Mouse (Mus musculus) ES-E14 (cell line): Measurements from ENCODE around the gene Ciart. TPM values are rescaled to one million over a fixed set of nuclear protein-coding genes. Genes with fewer than 3 reads are reported as not detected.

ENCODE experiments used
- DNase-seq: peaks from one replicate; pipeline ENCODE4 v3.0.0-alpha.2; 2013; ENCODE audit warnings: low read depth, low spot score
- H3K27ac ChIP-seq: 2 replicates; pipeline ENCODE4 v1.5.1; 2012; ENCODE audit warnings: low read depth, mild to moderate bottlenecking, low read length, moderate library complexity, mixed read lengths; ENCODE audit not compliant: poor library complexity, insufficient read depth, severe bottlenecking
- H3K36me3 ChIP-seq: 2 replicates; pipeline ENCODE4 v1.6.1; 2012; ENCODE audit warnings: mild to moderate bottlenecking, low read length, moderate library complexity, mixed read lengths; ENCODE audit not compliant: control insufficient read depth, poor library complexity, insufficient read depth, severe bottlenecking
- H3K4me1 ChIP-seq, 2 experiments: fragments of 150-350 bp in 1 of 2; sonication (generic) in 1 of 2; 2 replicates each; pipeline ENCODE4 v1.6.1; 2012; ENCODE audit warnings: low read length in 2 of 2, mild to moderate bottlenecking in 1 of 2, mixed read lengths in 1 of 2; ENCODE audit not compliant: control insufficient read depth in 2 of 2, insufficient read depth in 2 of 2, poor library complexity in 1 of 2
- H3K4me3 ChIP-seq, 2 experiments: fragments of 150-350 bp in 1 of 2; sonication (generic) in 1 of 2; 2 replicates each; pipeline ENCODE4 v1.5.1; 2012; ENCODE audit warnings: low read length in 2 of 2, low read depth in 1 of 2, mild to moderate bottlenecking in 1 of 2, mixed read lengths in 1 of 2; ENCODE audit not compliant: insufficient read depth in 1 of 2, poor library complexity in 1 of 2, severe bottlenecking in 1 of 2
- H3K9ac ChIP-seq: 2 replicates; pipeline ENCODE4 v1.6.1; 2012; ENCODE audit warnings: low read depth, mild to moderate bottlenecking, low read length, mixed read lengths; ENCODE audit not compliant: poor library complexity, insufficient read depth, severe bottlenecking
- H3K9me3 ChIP-seq: fragments of 150-350 bp; sonication (generic); 2 replicates; pipeline ENCODE4 v1.6.1; 2012; ENCODE audit warnings: low read depth, mild to moderate bottlenecking, low read length; ENCODE audit not compliant: control insufficient read depth, insufficient read depth
- CHD2 ChIP-seq: IDR thresholded peaks from 2 replicates; pipeline ENCODE4 v1.6.1; 2014; ENCODE audit warnings: mild to moderate bottlenecking, low read depth, low read length, inconsistent platforms
- HCFC1 ChIP-seq: IDR thresholded peaks from 2 replicates; pipeline ENCODE4 v1.6.1; 2012; ENCODE audit warnings: low read length, inconsistent platforms, borderline replicate concordance; ENCODE audit not compliant: insufficient read depth
- MAFK ChIP-seq: IDR thresholded peaks from 2 replicates; pipeline ENCODE4 v1.6.1; 2014; ENCODE audit warnings: mild to moderate bottlenecking, low read depth, low read length, inconsistent platforms; ENCODE audit not compliant: insufficient read depth
- ZC3H11A ChIP-seq: IDR thresholded peaks from 2 replicates; pipeline ENCODE4 v1.6.1; 2012; ENCODE audit warnings: low read depth, mild to moderate bottlenecking, inconsistent platforms, low read length, borderline replicate concordance
- ZNF384 ChIP-seq: IDR thresholded peaks from 2 replicates; pipeline ENCODE4 v1.6.1; 2012; ENCODE audit warnings: low read depth, low read length, inconsistent platforms
- in situ Hi-C, 2 experiments: fragments of 600-800 bp; cut with MboI; formaldehyde crosslinking; loops; one replicate each; pipeline ENCODE4 v1.15.1; 2025; ENCODE audit warnings: low sequenced_read_pairs in 2 of 2, inconsistent platforms in 1 of 2; ENCODE audit not compliant: unreplicated experiment in 2 of 2
- total RNA-seq: library from RNA; depleted of rRNA; stranded (reverse); fragments of 300-350 nt; gene quantifications from 2 replicates; pipeline ENCODE4 v1.2.3, GENCODE M21; 2012

Ciart gene
- total RNA-seq, 1 experiment: 8.6 TPM

DNA sequence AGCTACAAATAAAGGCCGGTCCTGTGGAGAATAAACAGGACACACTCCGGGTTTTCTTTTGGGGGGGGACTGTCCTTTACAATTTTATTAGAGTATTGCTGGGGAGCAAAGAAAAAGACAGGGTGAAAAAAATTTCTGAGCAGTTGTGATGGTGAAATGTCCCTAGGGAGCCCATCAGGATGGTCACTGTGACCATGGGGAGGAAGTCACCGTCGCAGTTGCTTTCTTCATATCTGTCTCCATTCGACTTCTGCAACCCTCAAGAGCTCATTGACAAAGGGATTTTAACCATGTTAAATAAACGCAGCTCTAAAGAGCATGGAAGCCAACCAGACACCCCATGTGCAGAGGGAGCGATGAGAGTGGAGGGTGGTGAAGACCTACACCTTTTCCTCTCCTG, 34.7 kb upstream of the Ciart start:
- in situ Hi-C loops: no loop called here
- Histone ChIP-seq H3K36me3 (no peaks in the 10 kb centered on the region), H3K9me3 (no peaks in the 10 kb centered on the region), H3K4me1 (peaks cover 1 to 2% of the 10 kb centered on the region in 2 experiments; a peak in 1 of 4 replicates), H3K9ac (no peak overlapping the region), H3K4me3 (no peak overlapping the region), H3K27ac (no peak overlapping the region)
- DNase-seq: no peak
- TF ChIP-seq ZC3H11A (no peak), CHD2 (no peak), MAFK (no peak), HCFC1 (no peak), ZNF384 (no peak)

DNA sequence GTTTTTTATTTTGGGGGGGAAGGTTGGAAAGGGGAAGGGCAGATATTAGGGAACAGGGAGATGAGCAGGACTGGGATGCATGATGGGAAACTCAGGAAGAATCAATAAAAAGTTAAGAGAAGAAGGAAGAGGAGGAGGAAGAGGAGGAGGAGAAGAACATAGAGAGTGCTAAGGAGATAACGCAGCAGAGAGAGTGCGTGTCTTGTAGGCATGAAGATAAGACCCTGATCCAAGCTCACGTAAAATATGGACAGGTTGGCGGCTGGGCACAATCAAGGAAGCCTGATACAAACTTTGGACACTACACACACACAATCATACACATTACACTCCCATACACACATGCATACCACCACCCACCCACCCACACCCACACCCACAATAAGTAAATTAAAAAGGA, 32.7 kb upstream of the Ciart start:
- in situ Hi-C loops: no loop called here
- Histone ChIP-seq H3K9ac (no peak overlapping the region), H3K9me3 (no peaks in the 10 kb centered on the region), H3K27ac (no peak overlapping the region), H3K36me3 (no peaks in the 10 kb centered on the region), H3K4me3 (no peak overlapping the region), H3K4me1 (peaks cover 0 to 6% of the 10 kb centered on the region in 2 experiments; a peak in 1 of 4 replicates)
- TF ChIP-seq ZNF384 (no peak), CHD2 (no peak), MAFK (no peak), ZC3H11A (no peak), HCFC1 (no peak)
- DNase-seq: no peak

DNA sequence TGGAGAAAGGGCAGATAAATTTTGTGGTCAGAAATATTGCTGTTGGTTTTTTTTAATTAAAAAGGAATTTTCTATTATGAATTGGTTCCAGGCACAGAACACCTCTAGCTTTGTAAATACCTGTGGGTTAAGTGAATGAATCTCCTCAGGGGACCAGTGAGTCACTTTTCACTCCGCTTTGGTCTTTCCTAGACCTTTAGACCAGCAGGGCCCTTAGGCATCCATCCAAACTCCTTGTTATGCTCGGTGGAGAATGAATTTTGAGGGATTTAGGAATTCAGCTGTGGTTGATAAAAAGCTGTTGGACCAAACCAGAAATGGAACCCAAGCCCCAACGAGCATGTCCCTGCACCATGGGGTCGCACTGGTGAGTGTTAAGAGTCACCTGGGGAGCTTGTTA, 25.6 kb upstream of the Ciart start:
- H3K4me1 ChIP-seq: peaks cover 4 to 16% of the 10 kb centered on the region in 2 experiments; a peak in 3 of 4 replicates
- in situ Hi-C loops: no loop called here
- no peaks in the 10 kb centered on the region for H3K9me3 ChIP-seq
- no peak for DNase-seq
- H3K36me3 ChIP-seq: no peaks in the 10 kb centered on the region
- H3K4me3 ChIP-seq: no peak overlapping the region
- no peak overlapping the region for H3K27ac ChIP-seq
- no peak overlapping the region for H3K9ac ChIP-seq
- no peak for TF ChIP-seq HCFC1
- TF ChIP-seq ZC3H11A: no peak
- TF ChIP-seq ZNF384: no peak
- no peak for TF ChIP-seq MAFK
- TF ChIP-seq CHD2: no peak

DNA sequence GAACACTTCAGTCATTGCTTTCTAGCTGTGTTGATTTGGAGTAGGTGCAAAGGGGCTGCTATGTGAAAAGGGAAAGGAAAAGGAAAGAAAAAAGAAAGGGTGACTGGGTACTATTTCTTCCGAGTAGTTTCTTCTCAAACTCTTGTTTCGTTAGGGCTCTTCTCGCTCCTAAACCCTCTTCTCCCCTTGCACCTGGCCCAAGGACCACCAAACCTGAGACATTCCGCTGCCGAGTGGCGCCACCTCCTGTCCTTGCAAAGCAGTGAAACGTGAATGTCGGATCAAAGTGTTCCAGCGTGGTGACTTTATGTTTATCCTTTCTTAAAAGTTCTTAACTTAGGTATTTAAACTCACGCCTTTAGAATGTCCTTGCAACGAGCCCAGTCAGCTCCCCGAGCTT, 24.8 kb upstream of the Ciart start:
- H3K36me3 ChIP-seq: no peaks in the 10 kb centered on the region
- no peak overlapping the region for H3K9ac ChIP-seq
- no peak for DNase-seq
- H3K4me3 ChIP-seq: peak overlapping the region in 1 of 2 experiments; percentile 21; a peak in 1 of 4 replicates
- in situ Hi-C loops: no loop called here
- no peak overlapping the region for H3K27ac ChIP-seq
- peaks cover 4 to 18% of the 10 kb centered on the region in 2 experiments; a peak in 3 of 4 replicates for H3K4me1 ChIP-seq
- no peak for TF ChIP-seq ZC3H11A
- no peak for TF ChIP-seq CHD2
- H3K9me3 ChIP-seq: no peaks in the 10 kb centered on the region

DNA sequence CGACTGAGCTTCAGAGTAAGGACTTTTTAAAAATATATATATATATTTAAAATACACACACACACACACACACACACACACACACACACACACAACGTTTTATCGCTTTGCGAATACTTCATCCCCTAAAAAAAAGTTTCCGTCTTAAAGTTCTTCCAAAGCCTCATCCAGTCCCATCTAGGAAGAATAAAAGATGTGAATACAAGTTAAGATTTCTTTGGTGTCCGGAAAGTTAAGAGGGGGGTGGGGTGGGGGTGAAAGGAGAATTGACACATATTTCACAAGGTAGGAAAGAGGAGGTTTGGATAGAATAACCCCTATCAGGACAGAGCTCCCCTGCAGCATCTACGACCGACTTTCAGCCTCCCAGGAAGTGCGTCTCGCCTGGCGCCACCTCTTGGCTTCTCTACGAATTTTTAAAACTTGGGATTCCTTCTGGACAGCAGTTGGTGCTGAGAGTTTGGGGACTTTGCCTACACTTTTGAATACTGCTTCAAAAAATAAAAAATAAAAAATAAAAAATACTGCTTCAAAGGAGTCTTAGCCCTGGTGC, 24.0 kb upstream of the Ciart start:
- no peaks in the 10 kb centered on the region for H3K36me3 ChIP-seq
- peaks cover 4 to 18% of the 10 kb centered on the region in 2 experiments; a peak in 3 of 4 replicates for H3K4me1 ChIP-seq
- no peaks in the 10 kb centered on the region for H3K9me3 ChIP-seq
- in situ Hi-C loops: no loop called here
- no peak for TF ChIP-seq ZNF384
- TF ChIP-seq ZC3H11A: 0 out of 2 replicates have a peak, but pooled peaks have one; percentile 21
- TF ChIP-seq CHD2: no peak
- H3K27ac ChIP-seq: no peak overlapping the region
- no peak overlapping the region for H3K9ac ChIP-seq
- DNase-seq: no peak
- H3K4me3 ChIP-seq: no peak overlapping the region; a peak in 1 of 4 replicates
